Mouse (Mus musculus): ENCODE results near the gene Adamts13.
A peak's percentile ranks its signal among the peaks of the same experiment; 100 is the strongest.

Gene Adamts13

GRCm38 (mm10) chr2:27036003-27036402 is 62.8 kb downstream of the Adamts13 start:
- DNase-seq (ENCODE audit: low spot score in 2 of 2): no peak

- DNase-seq (ENCODE audit: low spot score in 2 of 2): no peak
Measured at GRCm38 (mm10) chr2:27037008-27037407, 63.8 kb downstream of the Adamts13 start.

GRCm38 (mm10) chr2:27038596-27038995 is 65.4 kb downstream of the Adamts13 start:
- DNase-seq (ENCODE audit: low spot score in 2 of 2): peak in 1 of 2 experiments; percentile 82

- no peak for DNase-seq (ENCODE audit: low spot score in 2 of 2)
Measured at GRCm38 (mm10) chr2:27039286-27039685, 66.1 kb downstream of the Adamts13 start.

GRCm38 (mm10) chr2:27042131-27042844 is 69.1 kb downstream of the Adamts13 start:
- DNase-seq (ENCODE audit: low spot score in 2 of 2): no peak

- peak; percentile 53 to 93 for DNase-seq (ENCODE audit: low spot score in 2 of 2)
Measured at GRCm38 (mm10) chr2:27043461-27043860, 70.2 kb downstream of the Adamts13 start.

- DNase-seq (ENCODE audit: low spot score in 2 of 2): no peak
Measured at GRCm38 (mm10) chr2:27044166-27044565, 71.0 kb downstream of the Adamts13 start.

- no peak for DNase-seq (ENCODE audit: low spot score in 2 of 2)
Measured at GRCm38 (mm10) chr2:27044641-27045040, 71.4 kb downstream of the Adamts13 start.

- DNase-seq (ENCODE audit: low spot score in 2 of 2): no peak
Measured at GRCm38 (mm10) chr2:27045979-27046770, 73.0 kb downstream of the Adamts13 start.

- no peak for DNase-seq (ENCODE audit: low spot score in 2 of 2)
Measured at GRCm38 (mm10) chr2:27049408-27049807, 76.2 kb downstream of the Adamts13 start.

GRCm38 (mm10) chr2:27058251-27058650 is 85.0 kb downstream of the Adamts13 start:
- DNase-seq (ENCODE audit: low spot score in 2 of 2): no peak

- no peak for DNase-seq (ENCODE audit: low spot score in 2 of 2)
Measured at GRCm38 (mm10) chr2:27058751-27059150, 85.5 kb downstream of the Adamts13 start.

- DNase-seq (ENCODE audit: low spot score in 2 of 2): no peak
Measured at GRCm38 (mm10) chr2:27059187-27059586, 86.0 kb downstream of the Adamts13 start.

Data from left cerebral cortex, adult 9 months (tissue).